Mouse (Mus musculus): ENCODE measurements around the gene Foxm1. TPM values are rescaled to one million over a fixed set of nuclear protein-coding genes. Genes with fewer than 3 reads are reported as not detected.

Gene Foxm1
- total and polyA plus RNA-seq, 3 experiments = 13.7 to 61.9 (median 31.1) TPM

- peaks cover 0 to 13% of the 10 kb centered on the region in 2 experiments; a peak in 2 of 4 replicates for H3K36me3 ChIP-seq (ENCODE audit: control insufficient read depth in 1 of 2, insufficient read depth in 2 of 2, low read length in 2 of 2)
- H3K79me2 ChIP-seq (ENCODE audit: control insufficient read depth, insufficient read depth, low read length, poor library complexity) = no peaks in the 10 kb centered on the region
- no peaks in the 10 kb centered on the region for H3K9me3 ChIP-seq (replicated peaks; ENCODE audit: insufficient read depth, low read length)
- TF ChIP-seq TCF12 (IDR thresholded peaks at IDR 0.05; ENCODE audit: low read depth, low read length) = no peak
- TF ChIP-seq CHD1 (IDR thresholded peaks at IDR 0.05; ENCODE audit: low read depth, low read length) = no peak
- TF ChIP-seq ELF1 (IDR thresholded peaks at IDR 0.05; ENCODE audit: low read depth, low read length) = no peak
- no peak for TF ChIP-seq HCFC1 (IDR thresholded peaks at IDR 0.05; ENCODE audit: low read depth, low read length)
- TF ChIP-seq SMC3 (IDR thresholded peaks at IDR 0.05; ENCODE audit: low read depth, low read length) = no peak
- no peak for TF ChIP-seq ETS1 (IDR thresholded peaks at IDR 0.05; ENCODE audit: low read depth, low read length)
- TF ChIP-seq MXI1 (IDR thresholded peaks at IDR 0.05; ENCODE audit: low read depth, low read length) = no peak
- TF ChIP-seq TBP (IDR thresholded peaks at IDR 0.05; ENCODE audit: low read depth, low read length) = no peak
- TF ChIP-seq ZKSCAN1 (IDR thresholded peaks at IDR 0.05; ENCODE audit: low read depth, low read length) = no peak
- TF ChIP-seq MYB (IDR thresholded peaks at IDR 0.05; ENCODE audit: low read depth, low read length) = no peak
- no peak for TF ChIP-seq ZC3H11A (IDR thresholded peaks at IDR 0.05; ENCODE audit: low read depth, low read length)
- TF ChIP-seq MEF2A (IDR thresholded peaks at IDR 0.05; ENCODE audit: extremely low read depth, insufficient replicate concordance, low read depth, low read length, poor library complexity, severe bottlenecking) = no peak
- no peak for TF ChIP-seq NRF1 (IDR thresholded peaks at IDR 0.05; ENCODE audit: insufficient read depth, low read depth, low read length, poor library complexity, severe bottlenecking)
- no peaks in the 10 kb centered on the region for H3K27me3 ChIP-seq (ENCODE audit: control insufficient read depth in 1 of 2, insufficient read depth in 2 of 2, low read length in 2 of 2)
- H3K9ac ChIP-seq (ENCODE audit: control insufficient read depth, low read depth, low read length, poor library complexity, severe bottlenecking) = no peak overlapping the region
- H3K4me3 ChIP-seq (ENCODE audit: control insufficient read depth in 1 of 2, insufficient read depth in 1 of 2, low read depth in 2 of 2, low read length in 2 of 2) = no peak overlapping the region
- H3K27ac ChIP-seq (ENCODE audit: control insufficient read depth, low read depth, low read length) = no peak overlapping the region
- DNase-seq (ENCODE audit: low read depth, low spot score) = no peak
- H3K4me1 ChIP-seq (ENCODE audit: control insufficient read depth in 1 of 2, insufficient read depth in 2 of 2, low read length in 2 of 2) = peaks cover 2 to 14% of the 10 kb centered on the region in 2 experiments; a peak in 2 of 4 replicates
These were observed 20.6 kb upstream of the Foxm1 start for GRCm38 (mm10) chr6:128341956-128342723.

- peak overlapping the region; percentile 11 for H3K9ac ChIP-seq (ENCODE audit: control insufficient read depth, low read depth, low read length, poor library complexity, severe bottlenecking)
- peak overlapping the region in 1 of 2 experiments; percentile 19; a peak in 2 of 4 replicates for H3K4me3 ChIP-seq (ENCODE audit: control insufficient read depth in 1 of 2, insufficient read depth in 1 of 2, low read depth in 2 of 2, low read length in 2 of 2)
- DNase-seq (ENCODE audit: low read depth, low spot score) = peak; percentile 82
- H3K79me2 ChIP-seq (ENCODE audit: control insufficient read depth, insufficient read depth, low read length, poor library complexity) = no peaks in the 10 kb centered on the region
- H3K9me3 ChIP-seq (replicated peaks; ENCODE audit: insufficient read depth, low read length) = no peaks in the 10 kb centered on the region
- peaks cover 0 to 13% of the 10 kb centered on the region in 2 experiments; a peak in 2 of 4 replicates for H3K36me3 ChIP-seq (ENCODE audit: control insufficient read depth in 1 of 2, insufficient read depth in 2 of 2, low read length in 2 of 2)
- no peaks in the 10 kb centered on the region for H3K27me3 ChIP-seq (ENCODE audit: control insufficient read depth in 1 of 2, insufficient read depth in 2 of 2, low read length in 2 of 2)
- peaks cover 2 to 15% of the 10 kb centered on the region in 2 experiments; a peak in 2 of 4 replicates for H3K4me1 ChIP-seq (ENCODE audit: control insufficient read depth in 1 of 2, insufficient read depth in 2 of 2, low read length in 2 of 2)
- peak overlapping the region; percentile 36 for H3K27ac ChIP-seq (ENCODE audit: control insufficient read depth, low read depth, low read length)
- TF ChIP-seq ZKSCAN1 (IDR thresholded peaks at IDR 0.05; ENCODE audit: low read depth, low read length) (no peak), MEF2A (IDR thresholded peaks at IDR 0.05; ENCODE audit: extremely low read depth, insufficient replicate concordance, low read depth, low read length, poor library complexity, severe bottlenecking) (no peak), MYB (IDR thresholded peaks at IDR 0.05; ENCODE audit: low read depth, low read length) (no peak), MAX (IDR thresholded peaks at IDR 0.05; ENCODE audit: low read length) (no peak), TAL1 (IDR thresholded peaks at IDR 0.05; ENCODE audit: low read length) (peak; percentile 58), POLR2AphosphoS5 (IDR thresholded peaks at IDR 0.05; ENCODE audit: borderline replicate concordance, low read depth, low read length) (no peak), SIN3A (IDR thresholded peaks at IDR 0.05; ENCODE audit: low read length) (peak; percentile 68), MAFK (IDR thresholded peaks at IDR 0.05; ENCODE audit: borderline replicate concordance, low read depth, low read length) (peak; percentile 74; the same call in 1 of the 2 replicates), MAZ (IDR thresholded peaks at IDR 0.05; ENCODE audit: low read depth, low read length) (no peak), NELFE (IDR thresholded peaks at IDR 0.05; ENCODE audit: low read depth, low read length) (no peak), CHD1 (IDR thresholded peaks at IDR 0.05; ENCODE audit: low read depth, low read length) (no peak), TBP (IDR thresholded peaks at IDR 0.05; ENCODE audit: low read depth, low read length) (0 out of 2 replicates have a peak, but pooled peaks have one; percentile 29), MXI1 (IDR thresholded peaks at IDR 0.05; ENCODE audit: low read depth, low read length) (no peak), ETS1 (IDR thresholded peaks at IDR 0.05; ENCODE audit: low read depth, low read length) (peak; percentile 49; the same call in 1 of the 2 replicates), TCF12 (IDR thresholded peaks at IDR 0.05; ENCODE audit: low read depth, low read length) (peak; percentile 75), POLR2AphosphoS2 (IDR thresholded peaks at IDR 0.05; ENCODE audit: low read length) (no peak), POLR2A (IDR thresholded peaks at IDR 0.05; ENCODE audit: control insufficient read depth in 1 of 2, insufficient read depth in 1 of 2, low read depth in 1 of 2, low read length in 2 of 2, poor library complexity in 1 of 2) (no peak), NRF1 (IDR thresholded peaks at IDR 0.05; ENCODE audit: insufficient read depth, low read depth, low read length, poor library complexity, severe bottlenecking) (no peak), UBTF (IDR thresholded peaks at IDR 0.05; ENCODE audit: borderline replicate concordance, insufficient read depth, low read depth, low read length) (no peak), RAD21 (IDR thresholded peaks at IDR 0.05; ENCODE audit: low read depth, low read length) (no peak), USF2 (IDR thresholded peaks at IDR 0.05; ENCODE audit: borderline replicate concordance in 1 of 2, insufficient read depth in 1 of 2, low read depth in 1 of 2, low read length in 2 of 2) (no peak), CTCF (IDR thresholded peaks at IDR 0.05 in 2 of 3, conservative IDR thresholded peaks at IDR 0.05 in 1 of 3; ENCODE audit: control insufficient read depth in 1 of 3, insufficient read depth in 1 of 3, low read depth in 2 of 3, low read length in 3 of 3, poor library complexity in 1 of 3, severe bottlenecking in 1 of 3) (no peak), RCOR1 (IDR thresholded peaks at IDR 0.05; ENCODE audit: low read depth, low read length) (peak; percentile 96), ZC3H11A (IDR thresholded peaks at IDR 0.05; ENCODE audit: low read depth, low read length) (no peak)
These were observed 17.1 kb upstream of the Foxm1 start for GRCm38 (mm10) chr6:128345623-128346022.
